Mouse (Mus musculus) MEL (cell line): ENCODE measurements at regions not wholly inside any gene's neighbourhood (a gene's known extent, or its start where the extent isn't known, plus 50 kb on each side); places are given as distances from the start of the nearest gene placed in this dataset.
"Not testable (repeated sequence)": the region's sequence is repeated elsewhere in the genome, so short reads cannot be mapped to it uniquely, and the experiment has no call there.

ENCODE experiments used
- DNase-seq: peaks from one replicate; pipeline ENCODE4 v3.0.0; 2011; ENCODE audit warnings: low read depth, low spot score
- H3K27ac ChIP-seq: 2 replicates; pipeline ENCODE4 v1.5.1; 2012; ENCODE audit warnings: low read depth, mild to moderate bottlenecking, control low read depth, low read length, moderate library complexity; ENCODE audit not compliant: control insufficient read depth
- H3K27me3 ChIP-seq, 2 experiments: fragments of 150-350 bp in 1 of 2; sonication (generic) in 1 of 2; 2 replicates each; pipeline ENCODE4 v1.6.1; 2012; ENCODE audit warnings: low read length in 2 of 2, mild to moderate bottlenecking in 2 of 2, improper control_type of control experiment in 1 of 2, moderate library complexity in 1 of 2; ENCODE audit not compliant: insufficient read depth in 2 of 2, control insufficient read depth in 1 of 2
- H3K36me3 ChIP-seq, 2 experiments: 2 replicates each; pipeline ENCODE4 v1.6.1; 2012 to 2014; ENCODE audit warnings: low read length in 2 of 2, improper control_type of control experiment in 1 of 2, inconsistent platforms in 1 of 2, mild to moderate bottlenecking in 1 of 2; ENCODE audit not compliant: insufficient read depth in 2 of 2, control insufficient read depth in 1 of 2
- H3K4me1 ChIP-seq, 2 experiments: fragments of 150-350 bp in 1 of 2; sonication (generic) in 1 of 2; 2 replicates each; pipeline ENCODE4 v1.6.1; 2012; ENCODE audit warnings: low read length in 2 of 2, improper control_type of control experiment in 1 of 2, mild to moderate bottlenecking in 1 of 2; ENCODE audit not compliant: insufficient read depth in 2 of 2, control insufficient read depth in 1 of 2
- H3K4me3 ChIP-seq, 2 experiments: fragments of 150-350 bp in 1 of 2; sonication (generic) in 1 of 2; 2 replicates each; pipeline ENCODE4 v1.5.1; 2012; ENCODE audit warnings: low read depth in 2 of 2, low read length in 2 of 2, mild to moderate bottlenecking in 2 of 2, moderate library complexity in 2 of 2, control low read depth in 1 of 2, improper control_type of control experiment in 1 of 2; ENCODE audit not compliant: control insufficient read depth in 1 of 2, insufficient read depth in 1 of 2
- H3K79me2 ChIP-seq: 2 replicates; pipeline ENCODE4 v1.6.1; 2012; ENCODE audit warnings: mild to moderate bottlenecking, low read length, moderate library complexity; ENCODE audit not compliant: control insufficient read depth, poor library complexity, insufficient read depth
- H3K9ac ChIP-seq: 2 replicates; pipeline ENCODE4 v1.6.1; 2012; ENCODE audit warnings: low read depth, mild to moderate bottlenecking, control low read depth, low read length, moderate library complexity; ENCODE audit not compliant: control insufficient read depth, poor library complexity, severe bottlenecking
- H3K9me3 ChIP-seq: fragments of 150-350 bp; sonication (generic); replicated peaks from 2 replicates; pipeline ENCODE4 v1.6.1; 2012; ENCODE audit warnings: mild to moderate bottlenecking, low read length, improper control_type of control experiment, moderate library complexity; ENCODE audit not compliant: insufficient read depth
- CTCF ChIP-seq, 3 experiments: IDR thresholded peaks in 2 of 3; conservative IDR thresholded peaks in 1 of 3; 2 replicates each; pipeline ENCODE4 v1.5.1; 2011 to 2012; ENCODE audit warnings: low read length in 3 of 3, low read depth in 2 of 3, mild to moderate bottlenecking in 2 of 3, improper control_type of control experiment in 1 of 3, inconsistent platforms in 1 of 3, mixed read lengths in 1 of 3, moderate library complexity in 1 of 3; ENCODE audit not compliant: control insufficient read depth in 1 of 3, insufficient read depth in 1 of 3, poor library complexity in 1 of 3, severe bottlenecking in 1 of 3
- EP300 ChIP-seq, 2 experiments: IDR thresholded peaks; 2 replicates each; pipeline ENCODE4 v1.6.1; 2011; ENCODE audit warnings: improper control_type of control experiment in 2 of 2, low read length in 2 of 2, low read depth in 1 of 2, mild to moderate bottlenecking in 1 of 2
- ETS1 ChIP-seq: IDR thresholded peaks from 2 replicates; pipeline ENCODE4 v1.6.1; 2012; ENCODE audit warnings: low read depth, mild to moderate bottlenecking, inconsistent platforms, low read length, improper control_type of control experiment, moderate library complexity
- GABPA ChIP-seq: IDR thresholded peaks from 2 replicates; pipeline ENCODE4 v1.6.1; 2012; ENCODE audit warnings: low read depth, mild to moderate bottlenecking, inconsistent platforms, low read length, improper control_type of control experiment, moderate library complexity
- GATA1 ChIP-seq: IDR thresholded peaks from 2 replicates; pipeline ENCODE4 v1.6.1; 2011; ENCODE audit warnings: low read depth, low read length, improper control_type of control experiment
- HCFC1 ChIP-seq: IDR thresholded peaks from 2 replicates; pipeline ENCODE4 v1.6.1; 2012; ENCODE audit warnings: low read depth, mild to moderate bottlenecking, inconsistent platforms, low read length, improper control_type of control experiment, moderate library complexity
- KAT2A ChIP-seq: conservative IDR thresholded peaks from 2 replicates; pipeline ENCODE4 v1.6.1; 2012; ENCODE audit warnings: low read depth, low read length, improper control_type of control experiment, inconsistent platforms
- MAFK ChIP-seq: IDR thresholded peaks from 2 replicates; pipeline ENCODE4 v1.6.1; 2011; ENCODE audit warnings: low read depth, mild to moderate bottlenecking, low read length, improper control_type of control experiment, borderline replicate concordance
- MAX ChIP-seq: IDR thresholded peaks from 2 replicates; pipeline ENCODE4 v1.6.1; 2011; ENCODE audit warnings: low read length, improper control_type of control experiment
- MAZ ChIP-seq: IDR thresholded peaks from 2 replicates; pipeline ENCODE4 v1.6.1; 2012; ENCODE audit warnings: low read depth, mild to moderate bottlenecking, inconsistent platforms, low read length, improper control_type of control experiment
- MEF2A ChIP-seq: IDR thresholded peaks from 2 replicates; pipeline ENCODE4 v1.6.1; 2014; ENCODE audit warnings: low read depth, mild to moderate bottlenecking, inconsistent platforms, low read length, improper control_type of control experiment; ENCODE audit not compliant: poor library complexity, insufficient replicate concordance, severe bottlenecking; ENCODE audit errors: extremely low read depth
- MXI1 ChIP-seq: IDR thresholded peaks from 2 replicates; pipeline ENCODE4 v1.6.1; 2011; ENCODE audit warnings: mild to moderate bottlenecking, low read depth, low read length, improper control_type of control experiment
- MYB ChIP-seq: IDR thresholded peaks from 2 replicates; pipeline ENCODE4 v1.6.1; 2011; ENCODE audit warnings: mild to moderate bottlenecking, low read depth, low read length, improper control_type of control experiment
- MYC ChIP-seq: IDR thresholded peaks from 2 replicates; pipeline ENCODE4 v1.6.1; 2011; ENCODE audit warnings: low read depth, mild to moderate bottlenecking, low read length, improper control_type of control experiment, moderate library complexity
- POLR2A ChIP-seq, 2 experiments: IDR thresholded peaks; 2 replicates each; pipeline ENCODE4 v1.6.1; 2011 to 2012; ENCODE audit warnings: low read length in 2 of 2, mild to moderate bottlenecking in 2 of 2, control low read depth in 1 of 2, improper control_type of control experiment in 1 of 2, low read depth in 1 of 2, moderate library complexity in 1 of 2; ENCODE audit not compliant: control insufficient read depth in 1 of 2, insufficient read depth in 1 of 2, poor library complexity in 1 of 2
- POLR2AphosphoS2 ChIP-seq: IDR thresholded peaks from 2 replicates; pipeline ENCODE4 v1.6.1; 2011; ENCODE audit warnings: low read length, improper control_type of control experiment
- RAD21 ChIP-seq: IDR thresholded peaks from 2 replicates; pipeline ENCODE4 v1.6.1; 2011; ENCODE audit warnings: mild to moderate bottlenecking, low read depth, low read length, improper control_type of control experiment
- RCOR1 ChIP-seq: IDR thresholded peaks from 2 replicates; pipeline ENCODE4 v1.6.1; 2012; ENCODE audit warnings: low read depth, mild to moderate bottlenecking, inconsistent platforms, low read length, improper control_type of control experiment
- SIN3A ChIP-seq: IDR thresholded peaks from 2 replicates; pipeline ENCODE4 v1.6.1; 2012; ENCODE audit warnings: low read length, improper control_type of control experiment, inconsistent platforms
- TBP ChIP-seq: IDR thresholded peaks from 2 replicates; pipeline ENCODE4 v1.8.0; 2011; ENCODE audit warnings: low read depth, low read length, improper control_type of control experiment
- UBTF ChIP-seq: IDR thresholded peaks from 2 replicates; pipeline ENCODE4 v1.6.1; 2012; ENCODE audit warnings: low read depth, mild to moderate bottlenecking, inconsistent platforms, low read length, improper control_type of control experiment, moderate library complexity, borderline replicate concordance; ENCODE audit not compliant: insufficient read depth
- USF1 ChIP-seq: IDR thresholded peaks from 2 replicates; pipeline ENCODE4 v1.6.1; 2014; ENCODE audit warnings: low read depth, mild to moderate bottlenecking, inconsistent platforms, low read length, improper control_type of control experiment, moderate library complexity

DNA sequence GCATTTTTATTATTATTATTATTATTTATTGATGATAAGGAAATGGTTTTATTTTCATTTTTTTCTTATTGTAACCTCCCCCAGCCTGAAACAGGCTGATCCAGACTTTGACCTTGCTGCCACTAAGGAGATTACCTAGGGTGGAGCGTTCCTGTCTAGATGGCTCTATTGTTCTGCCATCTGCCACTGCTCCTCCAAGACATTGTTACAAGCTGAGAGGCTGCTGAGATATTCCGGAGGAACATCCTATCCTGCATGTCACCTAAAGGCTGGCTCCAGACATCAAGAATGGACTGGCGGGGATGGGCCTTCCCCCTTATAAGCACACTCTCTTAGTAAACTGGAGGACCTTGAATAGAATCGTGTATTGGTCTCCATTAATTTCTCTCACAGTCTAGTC, 896.2 kb downstream of the Abca13 start:
- TF ChIP-seq RCOR1, result no peak
- no peak for TF ChIP-seq MXI1
- no peak for TF ChIP-seq POLR2AphosphoS2
- no peak for TF ChIP-seq RAD21
- TF ChIP-seq MAZ, result no peak
- TF ChIP-seq KAT2A, result no peak
- TF ChIP-seq ETS1, result no peak
- no peak for TF ChIP-seq SIN3A
- TF ChIP-seq MYB, result no peak
- TF ChIP-seq MAX, result no peak
- TF ChIP-seq HCFC1, result no peak
- no peak for TF ChIP-seq EP300 (IDR thresholded peaks at IDR 0.05; ENCODE audit: low read depth in 1 of 2, low read length in 2 of 2)
- no peak for TF ChIP-seq POLR2A (IDR thresholded peaks at IDR 0.05; ENCODE audit: control insufficient read depth in 1 of 2, insufficient read depth in 1 of 2, low read depth in 1 of 2, low read length in 2 of 2, poor library complexity in 1 of 2)
- no peak for TF ChIP-seq MYC
- TF ChIP-seq GABPA, result no peak
- Histone ChIP-seq H3K9ac (no peak overlapping the region), H3K9me3 (no peaks in the 10 kb centered on the region), H3K4me3 (no peak overlapping the region), H3K27me3 (no peaks in the 10 kb centered on the region), H3K36me3 (no peaks in the 10 kb centered on the region), H3K27ac (no peak overlapping the region), H3K4me1 (no peaks in the 10 kb centered on the region), H3K79me2 (no peaks in the 10 kb centered on the region)
- no peak for DNase-seq

DNA sequence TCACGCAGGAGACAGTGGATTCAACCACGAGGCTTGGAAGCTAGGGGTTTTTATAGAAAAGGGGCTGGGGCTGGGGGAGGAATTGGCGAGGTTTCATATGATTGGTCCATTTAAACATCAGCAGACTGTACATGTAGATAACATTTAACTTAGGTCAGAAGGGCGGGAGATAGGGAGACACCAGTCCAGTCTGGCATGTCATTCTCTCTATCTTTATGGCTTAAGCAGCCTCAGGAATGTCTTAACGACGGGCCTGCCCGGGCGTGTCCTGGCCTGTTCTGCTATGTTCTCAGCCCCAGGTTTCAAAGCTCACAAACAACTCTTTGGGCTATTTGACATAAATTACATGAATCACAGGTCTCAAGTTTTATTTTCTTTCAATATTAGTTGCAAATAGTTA, 910.6 kb downstream of the Abca13 start:
- not testable (repeated sequence) for H3K9me3 ChIP-seq, H3K4me3 ChIP-seq, H3K4me1 ChIP-seq, H3K36me3 ChIP-seq, H3K79me2 ChIP-seq, H3K9ac ChIP-seq, H3K27me3 ChIP-seq, DNase-seq, H3K27ac ChIP-seq

DNA sequence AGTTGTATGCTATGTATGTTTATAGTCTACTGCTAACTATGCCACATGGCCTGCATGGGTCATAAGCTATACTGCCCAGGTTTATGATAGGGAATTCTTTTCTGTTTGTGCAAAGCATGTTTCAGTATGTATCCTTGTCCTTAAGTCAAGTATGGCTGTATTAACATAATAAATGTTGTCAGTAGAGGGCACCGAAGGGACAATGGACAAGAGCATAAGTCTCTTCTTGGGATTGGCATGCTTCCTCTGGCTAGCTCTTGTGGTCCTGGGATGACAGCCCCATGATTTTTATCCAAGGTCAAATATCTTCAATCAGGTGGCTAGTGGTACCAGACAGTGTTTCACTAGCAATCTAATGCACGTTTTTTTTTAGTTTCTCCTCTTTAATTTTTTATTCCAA, 913.3 kb downstream of the Abca13 start:
- Histone ChIP-seq H3K36me3 (no peaks in the 10 kb centered on the region), H3K4me3 (no peak overlapping the region), H3K4me1 (no peaks in the 10 kb centered on the region), H3K27me3 (no peaks in the 10 kb centered on the region), H3K79me2 (no peaks in the 10 kb centered on the region), H3K9me3 (no peaks in the 10 kb centered on the region), H3K27ac (no peak overlapping the region), H3K9ac (no peak overlapping the region)
- DNase-seq, result no peak
- TF ChIP-seq MEF2A (no peak), USF1 (no peak), GATA1 (no peak), SIN3A (no peak), TBP (no peak), MAFK (no peak), RCOR1 (no peak), GABPA (no peak), KAT2A (no peak), UBTF (no peak), CTCF (IDR thresholded peaks at IDR 0.05 in 2 of 3, conservative IDR thresholded peaks at IDR 0.05 in 1 of 3; ENCODE audit: control insufficient read depth in 1 of 3, insufficient read depth in 1 of 3, low read depth in 2 of 3, low read length in 3 of 3, poor library complexity in 1 of 3, severe bottlenecking in 1 of 3) (no peak)
